ENCODE assay signal across 12 mouse cellular contexts in genomic region chr3:14787136-14787535, GRCm38 (mm10). TPM values are rescaled to one million over a fixed set of nuclear protein-coding genes. Genes with fewer than 3 reads are reported as not detected.
A peak's percentile ranks its signal among the peaks of the same experiment; 100 is the strongest.
DNase-seq lines count a peak whose midpoint lies in the region; ATAC-seq lines count a peak whose summit lies in the region.
"Had no signal": no experiment of that assay in that cellular context is flagged by ENCODE, and none has a peak within 500 bp of the region (broad histone marks: within the 10 kb centered on the region; RNA-seq: fewer than 3 reads in every experiment).

No protein-coding gene starts in this region.

- H3K4me3 ChIP-seq in forebrain, embryonic 12.5 days (replicated peaks): no peak overlapping the region
- H3K4me3 ChIP-seq: limb, embryonic 15.5 days had no signal

- H3K27ac ChIP-seq in forebrain, embryonic 12.5 days: no peak overlapping the region
- H3K27ac ChIP-seq: limb, embryonic 15.5 days had no signal

- H3K9me3 ChIP-seq in forebrain, embryonic 12.5 days: no peaks in the 10 kb centered on the region
- H3K9me3 ChIP-seq: limb, embryonic 15.5 days had no signal

- no peak for ATAC-seq in forebrain, embryonic 12.5 days (ENCODE audit: low FRiP score)
- ATAC-seq: forebrain, embryonic 14.5 days had no signal

- H3K9ac ChIP-seq in forebrain, embryonic 12.5 days: no peak overlapping the region
- H3K9ac ChIP-seq: limb, embryonic 15.5 days had no signal

- WGBS in forebrain, embryonic 12.5 days: 68% methylated on average over 1 of the region's 1 CpGs

- H3K27me3 ChIP-seq in forebrain, embryonic 12.5 days: no peaks in the 10 kb centered on the region
- H3K27me3 ChIP-seq: limb, embryonic 15.5 days had no signal

- intact Hi-C loops in heart, postnatal 14 days (cut with DNase I): no loop called here
- intact Hi-C loops in gastrocnemius, postnatal 36 days (cut with DNase I): no loop called here

- no peaks in the 10 kb centered on the region; the same call in 1 of the 2 replicates for H3K4me1 ChIP-seq in forebrain, embryonic 12.5 days
- H3K4me1 ChIP-seq: limb, embryonic 15.5 days had no signal

- H3K4me2 ChIP-seq in forebrain, embryonic 12.5 days: no peak overlapping the region
- H3K4me2 ChIP-seq: limb, embryonic 15.5 days had no signal

- peak; percentile 12 for DNase-seq in ovary, adult 18-20 months (ENCODE audit: low spot score)
- no peak for DNase-seq in ovary, postnatal 10 days (ENCODE audit: low spot score)
- peak; percentile 4 to 9 for DNase-seq in heart, postnatal 14 days
- DNase-seq in kidney, postnatal 25 days: peak; percentile 33 to 63
- DNase-seq in gastrocnemius, postnatal 36 days: no peak
- no peak for DNase-seq in urinary bladder, postnatal 25 days (ENCODE audit: low spot score)
- DNase-seq: cerebellum, postnatal 36 days; thymus, postnatal 36 days had no signal

- no peaks in the 10 kb centered on the region for H3K36me3 ChIP-seq in forebrain, embryonic 12.5 days (replicated peaks)
- H3K36me3 ChIP-seq: limb, embryonic 15.5 days had no signal

RNA-seq across cellular contexts. Expression of gene Car1, which starts 21.0 kb away (rescaled TPM):
- not detected for total RNA-seq in heart, postnatal 14 days (2021)
- polyA plus RNA-seq in forebrain, embryonic 12.5 days (2016; fragmentation: Nextera tagmentation; extraction: Ambion mirVana): not detected in 2 replicates
- under 1 TPM in 1 of 2 experiments, not detected in 1; 0.59 TPM for total RNA-seq in gastrocnemius, postnatal 36 days (2021)
- total RNA-seq: layer of hippocampus, postnatal 25 days had no signal
- polyA plus RNA-seq: forebrain, embryonic 14.5 days had no signal

Comparison
In these comparisons a context has a peak if more than half of its experiments do, and no peak if none do; other contexts are left out.
1. DNase-seq: peak in ovary, adult 18-20 months (single experiment), heart, postnatal 14 days (2 of 2) and kidney, postnatal 25 days (2 of 2); none in ovary, postnatal 10 days (single experiment), gastrocnemius, postnatal 36 days (0 of 2) and urinary bladder, postnatal 25 days (single experiment).